Mouse (Mus musculus): ENCODE results near the gene Mxi1. TPM values are rescaled to one million over a fixed set of nuclear protein-coding genes. Genes with fewer than 3 reads are reported as not detected.

The Mxi1 gene
- total RNA-seq, 1 experiment: 20.1 TPM

- H3K9me3 ChIP-seq (ENCODE audit: control insufficient read depth, insufficient read depth, low read depth, low read length): no peaks in the 10 kb centered on the region
- H3K27ac ChIP-seq (ENCODE audit: insufficient read depth, low read depth, low read length, poor library complexity, severe bottlenecking): no peak overlapping the region
- no peak overlapping the region for H3K4me3 ChIP-seq (ENCODE audit: insufficient read depth in 1 of 2, low read depth in 1 of 2, low read length in 2 of 2, poor library complexity in 1 of 2, severe bottlenecking in 1 of 2)
- peaks cover 8% of the 10 kb centered on the region; the same call in 1 of the 2 replicates for H3K36me3 ChIP-seq (ENCODE audit: control insufficient read depth, insufficient read depth, low read length, poor library complexity, severe bottlenecking)
- in situ Hi-C loops (cut with MboI; ENCODE audit: low sequenced_read_pairs in 2 of 2, unreplicated experiment in 2 of 2): no loop called here
- DNase-seq (ENCODE audit: low read depth, low spot score): no peak
- no peak for TF ChIP-seq ZNF384 (IDR thresholded peaks at IDR 0.05; ENCODE audit: low read depth, low read length)
- TF ChIP-seq ZC3H11A (IDR thresholded peaks at IDR 0.05; ENCODE audit: borderline replicate concordance, low read depth, low read length): no peak
- TF ChIP-seq CHD2 (IDR thresholded peaks at IDR 0.05; ENCODE audit: low read depth, low read length): no peak
- H3K9ac ChIP-seq (ENCODE audit: insufficient read depth, low read depth, low read length, poor library complexity, severe bottlenecking): no peak overlapping the region
- H3K4me1 ChIP-seq (ENCODE audit: control insufficient read depth in 2 of 2, insufficient read depth in 2 of 2, low read length in 2 of 2, poor library complexity in 1 of 2): peaks cover 0 to 2% of the 10 kb centered on the region in 2 experiments; a peak in 1 of 4 replicates
Measured at GRCm38 (mm10) chr19:53354271-53355000, 44.1 kb downstream of the Mxi1 start.

- Histone ChIP-seq H3K4me3 (ENCODE audit: insufficient read depth in 1 of 2, low read depth in 1 of 2, low read length in 2 of 2, poor library complexity in 1 of 2, severe bottlenecking in 1 of 2) (no peak overlapping the region), H3K4me1 (ENCODE audit: control insufficient read depth in 2 of 2, insufficient read depth in 2 of 2, low read length in 2 of 2, poor library complexity in 1 of 2) (peaks cover 0 to 2% of the 10 kb centered on the region in 2 experiments; a peak in 1 of 4 replicates), H3K36me3 (ENCODE audit: control insufficient read depth, insufficient read depth, low read length, poor library complexity, severe bottlenecking) (peaks cover 8% of the 10 kb centered on the region; the same call in 1 of the 2 replicates), H3K9ac (ENCODE audit: insufficient read depth, low read depth, low read length, poor library complexity, severe bottlenecking) (no peak overlapping the region), H3K9me3 (ENCODE audit: control insufficient read depth, insufficient read depth, low read depth, low read length) (no peaks in the 10 kb centered on the region), H3K27ac (ENCODE audit: insufficient read depth, low read depth, low read length, poor library complexity, severe bottlenecking) (no peak overlapping the region)
- in situ Hi-C loops (cut with MboI; ENCODE audit: low sequenced_read_pairs in 2 of 2, unreplicated experiment in 2 of 2): no loop called here
- TF ChIP-seq CHD2 (IDR thresholded peaks at IDR 0.05; ENCODE audit: low read depth, low read length) (no peak), ZNF384 (IDR thresholded peaks at IDR 0.05; ENCODE audit: low read depth, low read length) (no peak), ZC3H11A (IDR thresholded peaks at IDR 0.05; ENCODE audit: borderline replicate concordance, low read depth, low read length) (no peak), HCFC1 (IDR thresholded peaks at IDR 0.05; ENCODE audit: borderline replicate concordance, insufficient read depth, low read length) (no peak), MAFK (IDR thresholded peaks at IDR 0.05; ENCODE audit: insufficient read depth, low read depth, low read length) (no peak)
- no peak for DNase-seq (ENCODE audit: low read depth, low spot score)
Measured at GRCm38 (mm10) chr19:53355065-53355464, 44.7 kb downstream of the Mxi1 start.

GRCm38 (mm10) chr19:53359160-53360033 is 49.1 kb downstream of the Mxi1 start:
- no peaks in the 10 kb centered on the region for H3K4me1 ChIP-seq (ENCODE audit: control insufficient read depth in 2 of 2, insufficient read depth in 2 of 2, low read length in 2 of 2, poor library complexity in 1 of 2)
- TF ChIP-seq CHD2 (IDR thresholded peaks at IDR 0.05; ENCODE audit: low read depth, low read length): no peak
- in situ Hi-C loops (cut with MboI; ENCODE audit: low sequenced_read_pairs in 2 of 2, unreplicated experiment in 2 of 2): loop anchor here in 1 of 2 experiments (10.0 kb wide), 1 partner anchor 115 kb away; no protein-coding TSS in a partner anchor

GRCm38 (mm10) chr19:53360265-53360958 is 50.1 kb downstream of the Mxi1 start:
- Histone ChIP-seq H3K9ac (ENCODE audit: insufficient read depth, low read depth, low read length, poor library complexity, severe bottlenecking) (no peak overlapping the region), H3K9me3 (ENCODE audit: control insufficient read depth, insufficient read depth, low read depth, low read length) (no peaks in the 10 kb centered on the region), H3K27ac (ENCODE audit: insufficient read depth, low read depth, low read length, poor library complexity, severe bottlenecking) (no peak overlapping the region), H3K4me1 (ENCODE audit: control insufficient read depth in 2 of 2, insufficient read depth in 2 of 2, low read length in 2 of 2, poor library complexity in 1 of 2) (no peaks in the 10 kb centered on the region), H3K4me3 (ENCODE audit: insufficient read depth in 1 of 2, low read depth in 1 of 2, low read length in 2 of 2, poor library complexity in 1 of 2, severe bottlenecking in 1 of 2) (no peak overlapping the region), H3K36me3 (ENCODE audit: control insufficient read depth, insufficient read depth, low read length, poor library complexity, severe bottlenecking) (no peaks in the 10 kb centered on the region)
- no peak for DNase-seq (ENCODE audit: low read depth, low spot score)
- in situ Hi-C loops (cut with MboI; ENCODE audit: low sequenced_read_pairs in 2 of 2, unreplicated experiment in 2 of 2): loop anchor here in 1 of 2 experiments (10.0 kb wide), 1 partner anchor 116 kb away; no protein-coding TSS in a partner anchor
- TF ChIP-seq CHD2 (IDR thresholded peaks at IDR 0.05; ENCODE audit: low read depth, low read length) (no peak), MAFK (IDR thresholded peaks at IDR 0.05; ENCODE audit: insufficient read depth, low read depth, low read length) (no peak), ZC3H11A (IDR thresholded peaks at IDR 0.05; ENCODE audit: borderline replicate concordance, low read depth, low read length) (no peak), ZNF384 (IDR thresholded peaks at IDR 0.05; ENCODE audit: low read depth, low read length) (no peak), HCFC1 (IDR thresholded peaks at IDR 0.05; ENCODE audit: borderline replicate concordance, insufficient read depth, low read length) (no peak)

More at GRCm38 (mm10) chr19:53359160-53360033, 49.1 kb downstream of the Mxi1 start:
- Histone ChIP-seq H3K36me3 (ENCODE audit: control insufficient read depth, insufficient read depth, low read length, poor library complexity, severe bottlenecking) (no peaks in the 10 kb centered on the region), H3K27ac (ENCODE audit: insufficient read depth, low read depth, low read length, poor library complexity, severe bottlenecking) (no peak overlapping the region), H3K9me3 (ENCODE audit: control insufficient read depth, insufficient read depth, low read depth, low read length) (no peaks in the 10 kb centered on the region), H3K9ac (ENCODE audit: insufficient read depth, low read depth, low read length, poor library complexity, severe bottlenecking) (no peak overlapping the region), H3K4me3 (ENCODE audit: insufficient read depth in 1 of 2, low read depth in 1 of 2, low read length in 2 of 2, poor library complexity in 1 of 2, severe bottlenecking in 1 of 2) (no peak overlapping the region)
- DNase-seq (ENCODE audit: low read depth, low spot score): no peak

Data from ES-E14 (cell line).